Mouse (Mus musculus) WW6 (cell line): ENCODE results near the gene Dkk3.

Source experiments
- DNase-seq: peaks from one replicate; pipeline ENCODE4 v3.0.0-alpha.2; 2013; ENCODE audit warnings: low read depth, low spot score

The Dkk3 gene

DNA sequence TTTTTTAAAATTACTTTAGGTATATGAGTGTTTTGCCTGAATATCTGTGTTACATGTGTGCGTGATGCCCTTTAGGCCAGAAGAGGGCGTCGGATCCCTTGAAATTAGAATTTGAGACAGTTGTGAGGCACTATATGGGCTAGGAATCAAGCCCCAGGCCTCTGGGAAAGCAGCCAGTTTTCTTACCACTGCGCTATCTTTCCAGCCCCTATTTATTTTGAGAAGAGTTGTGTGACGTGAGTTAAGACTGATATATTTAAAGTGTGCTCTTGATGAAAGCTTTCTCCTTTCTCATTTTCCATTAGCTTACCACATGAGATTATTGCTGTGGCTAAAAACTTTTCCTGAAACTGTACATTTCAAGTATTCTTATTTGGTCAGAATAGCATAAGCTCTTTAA lies 84.0 kb downstream of the Dkk3 start:
- DNase-seq: no peak
